Comparison of ENCODE assay signal across 8 mouse cellular contexts in genomic region chr11:106715066-106715465, GRCm38 (mm10). TPM values are rescaled to one million over a fixed set of nuclear protein-coding genes. Genes with fewer than 3 reads are reported as not detected.
A peak's percentile ranks its signal among the peaks of the same experiment; 100 is the strongest.
DNase-seq lines count a peak whose midpoint lies in the region; ATAC-seq and TF ChIP-seq lines count a peak whose summit lies in the region.

No protein-coding gene starts in this region.

- DNase-seq in spleen, adult 2 months (ENCODE audit: low read depth in 1 of 2, low spot score in 2 of 2) = no peak
- DNase-seq in spleen, adult 12 weeks (ENCODE audit: low spot score) = no peak
- peak; percentile 51 to 65 for DNase-seq in heart, postnatal 36 days
- DNase-seq in yolk sac, embryonic 10.5 days (ENCODE audit: low spot score) = peak; percentile 30
- DNase-seq in thymus, postnatal 14 days = no peak
- no peak for DNase-seq in right cerebral cortex, postnatal 36 days (ENCODE audit: low spot score in 2 of 2)
- DNase-seq in thymus, postnatal 36 days = no peak

- TF ChIP-seq POLR2A in spleen, adult 2 months (IDR thresholded peaks at IDR 0.05; ENCODE audit: low read depth, low read length) = no peak

- TF ChIP-seq CTCF in spleen, adult 2 months (IDR thresholded peaks at IDR 0.05; ENCODE audit: extremely low read depth, insufficient read depth, insufficient read length, insufficient replicate concordance) = no peak

- 65% methylated on average over 6 of the region's 6 CpGs for WGBS in spleen, adult 2 months
- WGBS in limb, embryonic 15.5 days = 73% methylated on average over 6 of the region's 6 CpGs

- peak overlapping the region; percentile 29 for H3K27ac ChIP-seq in spleen, adult 2 months (ENCODE audit: insufficient read depth, low read length)
- peak overlapping the region; percentile 38; the same call in 1 of the 2 replicates for H3K27ac ChIP-seq in limb, embryonic 15.5 days

- ATAC-seq in limb, embryonic 15.5 days (ENCODE audit: insufficient number of reproducible peaks, low FRiP score, low TSS enrichment, low read depth) = no peak

- H3K9ac ChIP-seq in limb, embryonic 15.5 days = no peak overlapping the region

- peaks cover 31% of the 10 kb centered on the region for H3K36me3 ChIP-seq in spleen, adult 2 months (ENCODE audit: control insufficient read depth, insufficient read depth, low read length)
- H3K36me3 ChIP-seq in limb, embryonic 15.5 days = no peaks in the 10 kb centered on the region

- no peak overlapping the region for H3K4me2 ChIP-seq in limb, embryonic 15.5 days

- intact Hi-C loops in heart, postnatal 36 days (cut with DNase I) = loop anchor here (2.0 kb wide), 1 partner anchor 22 kb away; no protein-coding TSS in a partner anchor

- H3K27me3 ChIP-seq in spleen, adult 2 months (ENCODE audit: control insufficient read depth, insufficient read depth, low read length) = no peaks in the 10 kb centered on the region
- no peaks in the 10 kb centered on the region for H3K27me3 ChIP-seq in limb, embryonic 15.5 days

- H3K4me1 ChIP-seq in spleen, adult 2 months (ENCODE audit: control insufficient read depth, insufficient read depth, insufficient read length) = no peaks in the 10 kb centered on the region; the same call in 1 of the 2 replicates
- no peaks in the 10 kb centered on the region for H3K4me1 ChIP-seq in limb, embryonic 15.5 days

- H3K4me3 ChIP-seq in spleen, adult 2 months (ENCODE audit: extremely low read depth, insufficient read depth, insufficient read length) = no peak overlapping the region
- peak overlapping the region; percentile 8; the same call in 1 of the 2 replicates for H3K4me3 ChIP-seq in limb, embryonic 15.5 days

- no peaks in the 10 kb centered on the region for H3K9me3 ChIP-seq in limb, embryonic 15.5 days

RNA-seq across cellular contexts. Expression of gene Pecam1, which starts 35.4 kb away (rescaled TPM):
- 40.3 and 43.5 TPM in 2 replicates for polyA plus RNA-seq in spleen, adult 2 months (2012; rRNA removed)
- total RNA-seq in heart, postnatal 36 days (2021) = 100 to 1,000 TPM; 120 to 139 TPM
- 44.2 and 54.6 TPM in 2 replicates for polyA plus RNA-seq in limb, embryonic 15.5 days (2015; fragmentation: Nextera tagmentation; extraction: Ambion mirVana)

RNA-seq across cellular contexts. Expression of gene Milr1, which starts 36.0 kb away (rescaled TPM):
- polyA plus RNA-seq in spleen, adult 2 months (2012; rRNA removed) = 3.3 and 4.2 TPM in 2 replicates
- total RNA-seq in heart, postnatal 36 days (2021) = 1 to 10 TPM in 1 of 2 experiments, under 1 TPM in 1; 0.97 to 1.0 TPM
- 2.3 and 2.9 TPM in 2 replicates for polyA plus RNA-seq in limb, embryonic 15.5 days (2015; fragmentation: Nextera tagmentation; extraction: Ambion mirVana)

Comparison
In these comparisons a context has a peak if more than half of its experiments do, and no peak if none do; other contexts are left out.
1. DNase-seq: peak in heart, postnatal 36 days (2 of 2) and yolk sac, embryonic 10.5 days (single experiment); none in spleen, adult 2 months (0 of 2), spleen, adult 12 weeks (single experiment), thymus, postnatal 14 days (single experiment), right cerebral cortex, postnatal 36 days (0 of 2) and thymus, postnatal 36 days (0 of 2).